Mouse (Mus musculus) heart, embryonic 13.5 days (tissue): ENCODE data around the gene Tmem178b. TPM values are rescaled to one million over a fixed set of nuclear protein-coding genes. Genes with fewer than 3 reads are reported as not detected.

Source experiments
- ATAC-seq: fragments of 200-750 bp; cut with Nextera tagmentation; 2 replicates; pipeline ENCODE4 v1.8.0; 2017; ENCODE audit warnings: moderate TSS enrichment; ENCODE audit not compliant: insufficient number of reproducible peaks, low FRiP score, low TSS enrichment; ENCODE audit errors: extremely low read depth
- H3K27ac ChIP-seq: fragments of 300-500 bp; sonication (generic); replicated peaks from 2 replicates; pipeline ENCODE4 v1.5.1; 2015; ENCODE audit warnings: moderate library complexity, mild to moderate bottlenecking, inconsistent platforms
- H3K27me3 ChIP-seq: fragments of 300-500 bp; sonication (generic); replicated peaks from 2 replicates; pipeline ENCODE4 v1.6.1; 2015; ENCODE audit warnings: mild to moderate bottlenecking, inconsistent platforms
- H3K36me3 ChIP-seq: fragments of 300-500 bp; sonication (generic); 2 replicates; pipeline ENCODE4 v1.6.1; 2015; ENCODE audit warnings: mild to moderate bottlenecking, inconsistent platforms
- H3K4me1 ChIP-seq: fragments of 300-500 bp; sonication (generic); 2 replicates; pipeline ENCODE4 v1.6.1; 2015; ENCODE audit warnings: inconsistent platforms
- H3K4me2 ChIP-seq: fragments of 300-500 bp; sonication (generic); 2 replicates; pipeline ENCODE4 v1.6.1; 2015; ENCODE audit warnings: inconsistent platforms, mild to moderate bottlenecking, moderate library complexity
- H3K4me3 ChIP-seq: fragments of 300-500 bp; sonication (generic); 2 replicates; pipeline ENCODE4 v1.5.1; 2015; ENCODE audit warnings: moderate library complexity, mild to moderate bottlenecking, inconsistent platforms
- H3K9ac ChIP-seq: fragments of 300-500 bp; sonication (generic); 2 replicates; pipeline ENCODE4 v1.6.1; 2015; ENCODE audit warnings: inconsistent platforms, mild to moderate bottlenecking, moderate library complexity
- H3K9me3 ChIP-seq: fragments of 300-500 bp; sonication (generic); 2 replicates; pipeline ENCODE4 v1.6.1; 2016; ENCODE audit warnings: inconsistent platforms
- WGBS: fragments of 180-500 bp; shearing (Covaris S2); methylation state at CpG from one replicate; pipeline ENCODE4 v1.1.7; 2015; ENCODE audit warnings: mixed read lengths; 5-methylcytosine and 5-hydroxymethylcytosine counted together
- polyA plus RNA-seq: library from polyadenylated mRNA; unstranded; fragments of >200 nt; fragmentation: Nextera tagmentation; extraction: Ambion mirVana; gene quantifications from 2 replicates; pipeline ENCODE4 v1.2.1, GENCODE M21; 2015

Gene Tmem178b
- polyA plus RNA-seq, 1 experiment from 2014 or later = 0.03 TPM

DNA sequence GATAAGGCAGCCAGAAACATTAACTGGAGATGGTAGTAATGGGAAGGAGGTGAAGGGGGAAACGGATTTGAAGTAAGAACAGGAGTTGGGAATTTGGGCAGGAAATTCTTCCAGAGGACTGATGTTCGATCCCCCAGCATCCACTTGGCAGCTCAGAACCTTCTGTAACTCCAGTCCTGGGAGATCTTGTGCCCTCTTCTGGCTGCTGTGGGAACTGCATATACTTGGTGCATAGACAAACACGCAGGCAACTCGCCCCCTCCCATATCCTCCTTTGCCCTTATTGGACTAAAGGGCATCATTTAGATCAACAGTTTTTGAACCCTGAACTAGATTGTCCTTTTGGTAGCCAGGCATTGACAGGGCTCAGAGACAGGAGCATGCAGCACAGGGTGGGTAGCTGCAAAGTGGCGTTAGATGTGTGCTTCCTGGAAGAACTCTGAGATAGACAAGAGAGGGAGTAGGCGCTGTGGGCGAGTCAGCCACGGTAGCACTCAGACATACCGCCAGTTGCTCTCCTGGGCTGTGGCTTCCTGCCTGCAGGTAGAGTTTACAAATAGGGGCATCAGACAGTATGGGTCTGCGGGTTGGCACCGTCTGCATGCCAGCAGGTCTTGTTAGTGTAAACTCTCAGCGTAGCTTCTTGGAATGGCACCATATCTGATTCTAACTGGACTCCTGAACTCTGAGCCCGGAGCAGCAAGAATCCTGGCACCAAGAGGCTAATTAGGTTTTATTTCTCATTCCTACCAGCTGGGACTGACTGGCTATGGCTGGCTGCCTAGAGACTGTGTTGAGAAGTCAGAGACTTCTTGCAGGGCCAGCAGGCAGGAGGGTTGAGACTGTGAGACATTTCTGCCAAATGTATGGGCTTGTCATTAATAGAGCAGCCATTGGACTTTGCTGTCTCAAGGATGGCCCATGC, 364.0 kb downstream of the Tmem178b start:
- Histone ChIP-seq H3K27ac (no peak overlapping the region), H3K27me3 (no peaks in the 10 kb centered on the region), H3K4me3 (no peak overlapping the region), H3K9me3 (no peaks in the 10 kb centered on the region), H3K36me3 (no peaks in the 10 kb centered on the region), H3K9ac (no peak overlapping the region), H3K4me1 (no peaks in the 10 kb centered on the region), H3K4me2 (no peak overlapping the region)
- WGBS = 58% methylated on average over 13 of the region's 13 CpGs
- ATAC-seq = no peak

DNA sequence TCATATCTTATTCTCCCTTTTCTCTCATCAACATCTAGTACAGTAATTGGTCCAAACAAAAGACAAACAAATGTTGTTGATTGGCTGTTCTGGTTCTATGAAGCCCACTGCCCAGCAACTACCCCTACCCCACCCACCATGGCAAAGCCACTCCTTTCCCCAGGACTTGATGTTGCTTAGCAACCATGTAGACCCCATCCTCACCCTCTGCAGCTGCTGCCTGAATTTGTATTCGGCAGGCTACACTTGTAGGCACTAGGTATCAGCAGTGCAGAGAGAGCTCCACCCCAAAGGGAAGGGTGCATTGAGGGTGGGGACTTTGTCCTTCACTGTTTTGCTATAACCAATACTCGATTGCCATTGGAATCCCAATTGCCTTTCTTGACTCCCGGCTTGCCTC, 365.8 kb downstream of the Tmem178b start:
- H3K9me3 ChIP-seq = no peaks in the 10 kb centered on the region
- no peak for ATAC-seq
- H3K27me3 ChIP-seq = no peaks in the 10 kb centered on the region
- H3K4me1 ChIP-seq = no peaks in the 10 kb centered on the region
- no peaks in the 10 kb centered on the region for H3K36me3 ChIP-seq
- H3K27ac ChIP-seq = no peak overlapping the region
- H3K9ac ChIP-seq = no peak overlapping the region
- WGBS = 65% methylated on average over 3 of the region's 3 CpGs
- H3K4me3 ChIP-seq = no peak overlapping the region
- H3K4me2 ChIP-seq = no peak overlapping the region

DNA sequence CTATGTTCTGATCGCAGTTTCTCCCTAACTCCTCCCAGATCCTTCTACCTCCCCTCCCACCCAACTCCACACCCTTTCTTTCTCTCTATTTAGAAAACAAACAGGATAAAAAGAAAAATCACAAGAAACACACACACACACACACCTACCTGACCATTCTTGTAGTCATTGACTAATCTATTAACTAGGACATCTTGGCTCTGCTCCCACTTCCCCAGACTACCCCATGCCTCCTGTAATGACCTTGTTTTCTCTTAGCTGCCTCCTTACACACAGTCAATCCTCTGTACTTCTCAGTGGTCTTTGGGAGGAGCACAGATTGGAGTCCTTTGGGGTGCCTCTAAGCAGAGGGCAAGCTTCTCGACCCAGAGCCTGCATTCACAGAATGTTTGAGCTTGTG, 367.6 kb downstream of the Tmem178b start:
- no peaks in the 10 kb centered on the region for H3K36me3 ChIP-seq
- H3K9me3 ChIP-seq = no peaks in the 10 kb centered on the region
- no peak overlapping the region for H3K9ac ChIP-seq
- H3K4me3 ChIP-seq = no peak overlapping the region
- no peaks in the 10 kb centered on the region for H3K27me3 ChIP-seq
- no peak overlapping the region for H3K4me2 ChIP-seq
- no peak overlapping the region for H3K27ac ChIP-seq
- WGBS = 61% methylated on average over 2 of the region's 2 CpGs
- H3K4me1 ChIP-seq = no peaks in the 10 kb centered on the region
- ATAC-seq = no peak

DNA sequence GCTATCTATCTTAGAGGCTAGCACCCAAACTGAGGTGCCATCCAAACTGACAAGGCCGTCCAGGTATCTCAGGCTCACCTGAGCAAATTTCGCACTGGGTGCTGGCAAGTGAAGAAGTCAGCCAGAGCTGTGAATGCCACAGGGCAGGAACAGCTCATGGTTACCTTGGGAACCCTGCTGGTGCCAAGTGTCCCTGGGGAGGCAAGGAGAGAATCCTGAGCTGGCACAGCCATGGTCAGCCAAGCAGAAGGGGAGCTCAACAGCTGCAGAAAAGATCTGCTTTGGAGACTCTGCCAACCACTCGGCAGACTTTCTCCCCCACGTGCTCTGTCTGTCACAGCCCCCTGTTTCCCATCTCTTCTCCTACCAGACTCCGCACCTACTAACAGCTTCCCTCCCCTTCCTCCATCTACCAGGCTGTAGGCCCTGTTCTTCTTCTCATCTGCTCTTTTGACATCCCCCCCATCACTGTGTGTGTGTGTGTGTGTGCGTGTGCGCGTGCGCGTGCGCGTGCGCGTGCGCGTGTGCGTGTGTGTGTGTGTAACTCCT, 374.4 kb downstream of the Tmem178b start:
- ATAC-seq = no peak
- no peaks in the 10 kb centered on the region for H3K27me3 ChIP-seq
- H3K4me1 ChIP-seq = no peaks in the 10 kb centered on the region
- no peaks in the 10 kb centered on the region for H3K36me3 ChIP-seq
- no peaks in the 10 kb centered on the region for H3K9me3 ChIP-seq
- 89% methylated on average over 17 of the region's 17 CpGs for WGBS
- no peak overlapping the region for H3K27ac ChIP-seq
- no peak overlapping the region for H3K4me2 ChIP-seq
- no peak overlapping the region for H3K9ac ChIP-seq
- no peak overlapping the region for H3K4me3 ChIP-seq

DNA sequence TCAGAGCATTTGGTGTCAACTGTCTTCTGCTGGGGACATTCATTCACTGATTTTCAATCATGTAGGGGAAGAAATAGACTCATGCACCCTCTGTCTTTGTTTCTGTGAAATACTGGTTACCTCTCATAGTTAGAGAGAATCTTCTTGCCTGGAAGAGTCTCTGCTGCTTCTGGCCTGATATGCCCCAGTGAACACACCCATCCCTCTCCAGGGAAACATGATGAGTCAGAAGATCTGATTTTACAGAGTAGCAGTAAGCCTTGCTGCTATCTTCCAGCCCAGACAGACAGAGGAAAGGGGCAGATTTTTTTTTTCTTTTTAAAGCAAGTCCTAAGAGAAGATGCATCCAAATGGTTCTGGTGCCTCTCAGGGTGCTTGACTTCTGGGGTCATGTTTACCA, 376.9 kb downstream of the Tmem178b start:
- no peak overlapping the region for H3K27ac ChIP-seq
- H3K36me3 ChIP-seq = no peaks in the 10 kb centered on the region
- no peak overlapping the region for H3K9ac ChIP-seq
- no peak overlapping the region for H3K4me2 ChIP-seq
- no peak for ATAC-seq
- no peaks in the 10 kb centered on the region for H3K9me3 ChIP-seq
- no peak overlapping the region for H3K4me3 ChIP-seq
- no peaks in the 10 kb centered on the region for H3K27me3 ChIP-seq
- 0 out of 2 replicates have a peak, but pooled peaks cover 4% of the 10 kb centered on the region for H3K4me1 ChIP-seq

DNA sequence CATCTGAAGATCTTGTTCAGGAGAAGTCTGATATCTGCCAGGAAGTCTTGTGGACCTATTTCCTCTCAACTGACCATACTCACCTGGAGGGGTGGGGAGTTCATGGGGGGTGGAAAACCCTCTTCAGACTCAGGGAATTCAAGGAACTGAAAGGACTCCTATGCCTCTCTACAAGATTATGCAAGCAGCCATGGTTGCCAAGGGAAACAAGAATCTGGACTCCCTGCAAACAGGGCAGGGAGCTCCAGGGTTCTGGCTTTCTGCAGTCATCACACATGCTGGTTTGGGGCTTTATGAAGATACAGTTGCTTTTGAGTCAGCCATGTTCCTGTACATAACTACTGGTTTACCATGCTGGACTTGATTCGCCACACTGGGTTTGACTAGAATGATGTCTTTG, 390.6 kb downstream of the Tmem178b start:
- H3K27ac ChIP-seq = no peak overlapping the region
- WGBS = 76% methylated on average over 1 of the region's 1 CpGs

DNA sequence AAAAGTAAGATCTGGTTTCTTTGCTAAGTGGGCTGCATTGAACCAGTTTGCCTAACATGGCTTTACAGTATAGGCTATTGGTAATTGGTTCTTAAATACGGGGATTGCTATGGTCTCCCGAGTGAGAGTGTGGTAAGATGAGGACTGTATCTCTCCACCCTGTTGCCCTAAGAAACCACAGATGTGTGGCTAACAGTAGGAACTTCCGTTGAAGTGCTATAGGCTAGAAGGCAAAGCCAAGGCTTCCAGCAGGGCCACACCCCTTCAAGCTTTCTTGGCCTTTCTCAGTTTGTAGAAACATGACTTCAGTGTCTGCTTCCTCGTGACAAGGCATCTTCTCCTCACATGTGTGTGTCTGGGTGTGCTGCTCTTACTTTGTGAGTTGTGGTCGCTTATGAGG, 427.6 kb downstream of the Tmem178b start:
- H3K27ac ChIP-seq = no peak overlapping the region
- no peaks in the 10 kb centered on the region for H3K9me3 ChIP-seq
- H3K4me1 ChIP-seq = no peaks in the 10 kb centered on the region
- H3K4me3 ChIP-seq = no peak overlapping the region
- H3K36me3 ChIP-seq = no peaks in the 10 kb centered on the region
- 58% methylated on average over 5 of the region's 5 CpGs for WGBS
- no peaks in the 10 kb centered on the region for H3K27me3 ChIP-seq
- no peak for ATAC-seq
- H3K9ac ChIP-seq = no peak overlapping the region
- H3K4me2 ChIP-seq = no peak overlapping the region

More for the DNA sequence above, 390.6 kb downstream of the Tmem178b start:
- H3K27me3 ChIP-seq = no peaks in the 10 kb centered on the region
- H3K36me3 ChIP-seq = no peaks in the 10 kb centered on the region
- no peak overlapping the region for H3K4me3 ChIP-seq
- H3K9ac ChIP-seq = no peak overlapping the region
- no peak overlapping the region for H3K4me2 ChIP-seq
- H3K9me3 ChIP-seq = no peaks in the 10 kb centered on the region
- no peak for ATAC-seq
- no peaks in the 10 kb centered on the region for H3K4me1 ChIP-seq

DNA sequence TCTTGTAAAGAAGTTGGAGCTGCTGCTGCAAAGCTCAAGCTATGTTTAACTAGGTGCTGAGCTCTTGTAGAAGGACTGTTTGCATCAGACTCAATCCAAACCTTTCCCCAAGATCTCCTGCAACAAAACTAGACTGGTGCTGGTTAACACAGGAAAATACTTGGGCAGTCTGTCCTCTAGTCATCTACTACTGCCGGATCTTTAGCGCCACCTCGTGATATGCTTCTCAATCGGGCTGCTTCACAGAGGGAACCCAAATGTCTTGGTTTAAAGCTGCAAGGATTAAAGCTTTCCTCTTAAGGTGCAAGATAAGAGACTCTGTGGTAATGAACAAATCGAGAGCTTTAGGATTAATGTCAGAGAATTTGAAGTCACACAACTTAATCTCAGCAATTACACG, 430.3 kb downstream of the Tmem178b start:
- no peaks in the 10 kb centered on the region for H3K36me3 ChIP-seq
- no peak overlapping the region for H3K9ac ChIP-seq
- no peaks in the 10 kb centered on the region for H3K27me3 ChIP-seq
- no peak overlapping the region for H3K4me3 ChIP-seq
- no peak overlapping the region for H3K4me2 ChIP-seq
- H3K9me3 ChIP-seq = no peaks in the 10 kb centered on the region
- no peak overlapping the region for H3K27ac ChIP-seq
- no peaks in the 10 kb centered on the region for H3K4me1 ChIP-seq
- WGBS = 11% methylated on average over 6 of the region's 6 CpGs
- ATAC-seq = no peak

Other genes with a start within 250 kb of the Tmem178b start
- 8.7 and 10.3 TPM in 2 replicates for gene Braf, start 147.8 kb upstream of the Tmem178b start, polyA plus RNA-seq
- gene Mrps33, start 62.3 kb upstream of the Tmem178b start, polyA plus RNA-seq = 176 and 181 TPM in 2 replicates